Mouse (Mus musculus): ENCODE measurements around the gene Mtmr4.

DNA sequence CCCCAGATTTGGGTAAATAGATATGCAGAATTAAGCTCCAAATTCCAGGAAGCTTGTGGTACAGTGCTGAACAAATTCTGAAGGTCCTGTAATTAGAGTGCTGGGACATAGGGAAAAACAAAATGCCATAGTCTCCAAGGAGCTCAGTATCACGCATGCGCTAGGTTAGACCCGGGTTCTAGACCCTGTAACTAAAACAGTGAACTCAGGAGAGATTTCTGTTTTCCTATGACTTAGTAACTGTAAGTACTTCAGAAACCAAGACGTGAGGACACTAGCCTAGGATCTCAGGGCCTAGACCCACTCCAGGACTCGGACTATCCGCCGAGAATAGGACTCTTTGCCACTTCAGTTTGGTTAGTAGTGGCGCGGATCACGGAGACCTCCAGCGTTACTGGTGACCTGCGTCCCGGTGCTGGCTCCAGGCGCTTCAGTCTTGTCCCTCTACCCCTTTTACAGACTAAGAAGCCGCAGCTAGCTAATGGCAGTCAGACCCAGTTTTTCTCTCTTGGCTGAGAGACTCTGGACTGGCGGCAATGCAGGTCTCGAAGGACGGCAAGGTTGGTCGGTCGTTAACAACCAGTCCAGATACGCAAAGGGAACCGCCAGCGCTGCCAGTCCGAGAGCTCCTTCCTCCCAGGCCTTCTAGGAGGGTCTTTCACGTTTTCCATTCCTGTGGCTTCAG is 979 bp upstream of the Mtmr4 start:
- no peak for TF ChIP-seq MAZ (IDR thresholded peaks at IDR 0.05; ENCODE audit: low read depth, low read length)
- no peak for TF ChIP-seq CTCF (conservative IDR thresholded peaks at IDR 0.05 in 1 of 2, IDR thresholded peaks at IDR 0.05 in 1 of 2; ENCODE audit: low read depth in 2 of 2, low read length in 2 of 2)
- no peak for TF ChIP-seq HCFC1 (IDR thresholded peaks at IDR 0.05; ENCODE audit: low read depth, low read length)
- no peak for TF ChIP-seq POLR2A (IDR thresholded peaks at IDR 0.05; ENCODE audit: low read depth, low read length)
- TF ChIP-seq EP300 (IDR thresholded peaks at IDR 0.05; ENCODE audit: low read length): 0 out of 2 replicates have a peak, but pooled peaks have one; percentile 15
- no peak for TF ChIP-seq RAD21 (IDR thresholded peaks at IDR 0.05; ENCODE audit: low read depth, low read length)
- TF ChIP-seq USF1 (IDR thresholded peaks at IDR 0.05; ENCODE audit: low read depth, low read length): no peak
- TF ChIP-seq NRF1 (IDR thresholded peaks at IDR 0.05; ENCODE audit: low read depth, low read length): peak; percentile 82
- no peak for TF ChIP-seq MYC (IDR thresholded peaks at IDR 0.05; ENCODE audit: low read depth, low read length)
- no peak for TF ChIP-seq TCF12 (IDR thresholded peaks at IDR 0.05; ENCODE audit: low read depth, low read length)
- no peak for TF ChIP-seq KAT2A (IDR thresholded peaks at IDR 0.05; ENCODE audit: insufficient replicate concordance, low read length)
- no peak; the same call in 1 of the 2 replicates for TF ChIP-seq MAX (IDR thresholded peaks at IDR 0.05; ENCODE audit: low read length)
- no peak for TF ChIP-seq MEF2A (IDR thresholded peaks at IDR 0.05; ENCODE audit: borderline replicate concordance, low read depth, low read length)
- no peak for TF ChIP-seq CHD2 (IDR thresholded peaks at IDR 0.05; ENCODE audit: low read length)

Measured in CH12.LX (cell line).